ENCODE assay signal across 19 mouse cellular contexts in genomic region chr4:84741301-84741700, GRCm38 (mm10).
DNase-seq lines count a peak whose midpoint lies in the region.
"Had no signal": no experiment of that assay in that cellular context is flagged by ENCODE, and none has a peak within 500 bp of the region (broad histone marks: within the 10 kb centered on the region; RNA-seq: fewer than 3 reads in every experiment).

No protein-coding gene starts in this region.

- DNase-seq in Muller cell, postnatal 12 days (ENCODE audit: inconsistent ontology term): peak; percentile 73
- DNase-seq in embryo, embryonic 10.5 days (ENCODE audit: low spot score): peak; percentile 69
- peak; percentile 34 for DNase-seq in fibroblast of lung, adult 2 months (ENCODE audit: low read depth)
- peak; percentile 31 for DNase-seq in mesoderm, embryonic 11.5 days (ENCODE audit: low read depth, low spot score)
- DNase-seq in heart, adult 8-10 months (ENCODE audit: low spot score): no peak
- DNase-seq in heart, postnatal 10 days: no peak
- no peak for DNase-seq in cerebellum, postnatal 14 days
- DNase-seq: adrenal gland, adult 2 months; cerebellum, adult 9-11 months; forebrain, postnatal 0 days; kidney, adult 18-20 months; kidney, postnatal 14 days; layer of hippocampus, adult 9-11 months; left cerebral cortex, postnatal 4 days; liver, embryonic 13.5 days; lung, embryonic 14.5 days; lung, postnatal 4 days; right cerebral cortex, adult 18-20 months; thymus, postnatal 14 days had no signal

- intact Hi-C loops in heart, postnatal 10 days (cut with DNase I): no loop called here

Comparison
In these comparisons a context has a peak if more than half of its experiments do, and no peak if none do; other contexts are left out.
1. DNase-seq: peak in Muller cell, postnatal 12 days (single experiment), embryo, embryonic 10.5 days (single experiment), fibroblast of lung, adult 2 months (single experiment) and mesoderm, embryonic 11.5 days (single experiment); none in heart, adult 8-10 months (single experiment), heart, postnatal 10 days (0 of 2) and cerebellum, postnatal 14 days (0 of 2).